Mouse (Mus musculus): ENCODE measurements around the gene Plxna1.

Gene Plxna1

GRCm38 (mm10) chr6:89362281-89363106 is at the start of gene Plxna1:
Gene Plxna1 (minus strand): TSS chr6:89362620.
- peak; percentile 28 for DNase-seq (ENCODE audit: low spot score)

GRCm38 (mm10) chr6:89409041-89409440 is 46.6 kb upstream of the Plxna1 start:
- no peak for DNase-seq (ENCODE audit: low spot score)

GRCm38 (mm10) chr6:89408259-89408658 is 45.8 kb upstream of the Plxna1 start:
- no peak for DNase-seq (ENCODE audit: low spot score)

- no peak for DNase-seq (ENCODE audit: low spot score)
Observed at GRCm38 (mm10) chr6:89407247-89407889, 44.9 kb upstream of the Plxna1 start.

GRCm38 (mm10) chr6:89404964-89405363 is 42.5 kb upstream of the Plxna1 start:
- DNase-seq (ENCODE audit: low spot score) = no peak

GRCm38 (mm10) chr6:89403257-89404225 is 41.1 kb upstream of the Plxna1 start:
- DNase-seq (ENCODE audit: low spot score) = no peak

GRCm38 (mm10) chr6:89402406-89402805 is 40.0 kb upstream of the Plxna1 start:
- no peak for DNase-seq (ENCODE audit: low spot score)

GRCm38 (mm10) chr6:89399564-89399963 is 37.1 kb upstream of the Plxna1 start:
- no peak for DNase-seq (ENCODE audit: low spot score)

GRCm38 (mm10) chr6:89397919-89398318 is 35.5 kb upstream of the Plxna1 start:
- DNase-seq (ENCODE audit: low spot score) = no peak

GRCm38 (mm10) chr6:89393820-89394219 is 31.4 kb upstream of the Plxna1 start:
- no peak for DNase-seq (ENCODE audit: low spot score)

GRCm38 (mm10) chr6:89392213-89392612 is 29.8 kb upstream of the Plxna1 start:
- DNase-seq (ENCODE audit: low spot score) = no peak

GRCm38 (mm10) chr6:89389771-89390170 is 27.4 kb upstream of the Plxna1 start:
- no peak for DNase-seq (ENCODE audit: low spot score)

GRCm38 (mm10) chr6:89386956-89387355 is 24.5 kb upstream of the Plxna1 start:
- DNase-seq (ENCODE audit: low spot score) = no peak

GRCm38 (mm10) chr6:89384699-89385098 is 22.3 kb upstream of the Plxna1 start:
- DNase-seq (ENCODE audit: low spot score) = no peak

- DNase-seq (ENCODE audit: low spot score) = no peak
Observed at GRCm38 (mm10) chr6:89381851-89382250, 19.4 kb upstream of the Plxna1 start.

GRCm38 (mm10) chr6:89381172-89381571 is 18.8 kb upstream of the Plxna1 start:
- DNase-seq (ENCODE audit: low spot score) = no peak

- no peak for DNase-seq (ENCODE audit: low spot score)
Observed at GRCm38 (mm10) chr6:89380751-89381150, 18.3 kb upstream of the Plxna1 start.

GRCm38 (mm10) chr6:89378264-89378663 is 15.8 kb upstream of the Plxna1 start:
- no peak for DNase-seq (ENCODE audit: low spot score)

GRCm38 (mm10) chr6:89368812-89369211 is 6.4 kb upstream of the Plxna1 start:
- no peak for DNase-seq (ENCODE audit: low spot score)

- no peak for DNase-seq (ENCODE audit: low spot score)
Observed at GRCm38 (mm10) chr6:89364342-89364741, 1.9 kb upstream of the Plxna1 start.

- no peak for DNase-seq (ENCODE audit: low spot score)
Observed at GRCm38 (mm10) chr6:89363107-89363451, 659 bp upstream of the Plxna1 start.

All from c-Kit-positive CD71-positive TER-119-positive erythroid progenitor cells, embryonic 14.5 days (primary cell).